Mouse (Mus musculus) neural tube, embryonic 10.5 days (tissue): ENCODE results near the gene Cdkal1.

ENCODE experiments used
- DNase-seq: peaks from one replicate; pipeline ENCODE4 v3.0.0-alpha.2; 2017; ENCODE audit warnings: low spot score; ENCODE audit errors: extremely low spot score

The Cdkal1 gene

GRCm38 (mm10) chr13:29855281-29856031, at the start of gene Cdkal1:
Cdkal1 (minus strand) TSS chr13:29855674.
- peak; percentile 75 for DNase-seq

GRCm38 (mm10) chr13:29903341-29903740, 47.9 kb upstream of the Cdkal1 start:
- no peak for DNase-seq

- DNase-seq, result no peak
Observed at GRCm38 (mm10) chr13:29902676-29903075, 47.2 kb upstream of the Cdkal1 start.

- no peak for DNase-seq
Observed at GRCm38 (mm10) chr13:29901641-29902040, 46.2 kb upstream of the Cdkal1 start.

- DNase-seq, result no peak
Observed at GRCm38 (mm10) chr13:29866780-29867179, 11.3 kb upstream of the Cdkal1 start.

- peak; percentile 16 for DNase-seq
Observed at GRCm38 (mm10) chr13:29864331-29864730, 8.9 kb upstream of the Cdkal1 start.

- no peak for DNase-seq
Observed at GRCm38 (mm10) chr13:29860087-29860486, 4.6 kb upstream of the Cdkal1 start.

GRCm38 (mm10) chr13:29857436-29857835, 2.0 kb upstream of the Cdkal1 start:
- no peak for DNase-seq

- DNase-seq, result no peak
Observed at GRCm38 (mm10) chr13:29854876-29855275, 598 bp downstream of the Cdkal1 start.

GRCm38 (mm10) chr13:29838409-29839047, 16.9 kb downstream of the Cdkal1 start:
- DNase-seq, result no peak

GRCm38 (mm10) chr13:29835170-29835569, 20.3 kb downstream of the Cdkal1 start:
- DNase-seq, result no peak

- no peak for DNase-seq
Observed at GRCm38 (mm10) chr13:29833751-29834150, 21.7 kb downstream of the Cdkal1 start.

- no peak for DNase-seq
Observed at GRCm38 (mm10) chr13:29831126-29831525, 24.3 kb downstream of the Cdkal1 start.

- no peak for DNase-seq
Observed at GRCm38 (mm10) chr13:29828032-29828431, 27.4 kb downstream of the Cdkal1 start.

- DNase-seq, result no peak
Observed at GRCm38 (mm10) chr13:29826469-29826868, 29.0 kb downstream of the Cdkal1 start.

- no peak for DNase-seq
Observed at GRCm38 (mm10) chr13:29826041-29826440, 29.4 kb downstream of the Cdkal1 start.

- DNase-seq, result no peak
Observed at GRCm38 (mm10) chr13:29824797-29825196, 30.7 kb downstream of the Cdkal1 start.

GRCm38 (mm10) chr13:29824326-29824725, 31.1 kb downstream of the Cdkal1 start:
- DNase-seq, result no peak

GRCm38 (mm10) chr13:29823906-29824305, 31.6 kb downstream of the Cdkal1 start:
- no peak for DNase-seq

- DNase-seq, result no peak
Observed at GRCm38 (mm10) chr13:29823487-29823886, 32.0 kb downstream of the Cdkal1 start.

- DNase-seq, result no peak
Observed at GRCm38 (mm10) chr13:29819910-29820583, 35.4 kb downstream of the Cdkal1 start.

- no peak for DNase-seq
Observed at GRCm38 (mm10) chr13:29819147-29819546, 36.3 kb downstream of the Cdkal1 start.
